Comparison of ENCODE assay signal across 1 mouse cellular context in the genomic region with DNA sequence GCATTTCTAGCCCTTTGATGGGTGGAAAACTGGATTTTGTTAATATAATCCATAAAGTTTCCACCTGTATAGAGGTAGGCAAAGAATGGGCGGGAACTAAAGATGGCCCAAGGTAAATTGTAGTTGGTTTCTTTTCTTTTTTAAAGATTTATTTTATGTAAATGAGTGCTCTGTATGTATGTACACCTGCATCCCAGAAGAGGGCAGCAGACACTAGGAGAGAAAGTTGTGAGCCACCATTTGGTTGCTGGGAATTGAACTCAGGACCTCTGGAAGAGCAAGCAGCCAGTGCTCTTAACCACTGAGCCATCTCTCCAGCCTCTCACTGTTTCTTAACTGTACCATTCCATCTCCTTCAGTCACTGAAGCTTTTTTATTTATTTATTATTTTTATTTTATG.
TF ChIP-seq lines count a peak whose summit lies in the region.

No protein-coding gene starts in this region.

TF ChIP-seq in CH12.LX, 34 proteins besides CTCF, POLR2A, EP300 and RAD21:
- 0 out of 2 replicates have a peak, but pooled peaks have one; percentile 3 for TF ChIP-seq SMC3 (IDR thresholded peaks at IDR 0.05; ENCODE audit: low read depth, low read length)
- no peak for TF ChIP-seq UBTF (IDR thresholded peaks at IDR 0.05; ENCODE audit: low read depth, low read length)
